In the genomic region with DNA sequence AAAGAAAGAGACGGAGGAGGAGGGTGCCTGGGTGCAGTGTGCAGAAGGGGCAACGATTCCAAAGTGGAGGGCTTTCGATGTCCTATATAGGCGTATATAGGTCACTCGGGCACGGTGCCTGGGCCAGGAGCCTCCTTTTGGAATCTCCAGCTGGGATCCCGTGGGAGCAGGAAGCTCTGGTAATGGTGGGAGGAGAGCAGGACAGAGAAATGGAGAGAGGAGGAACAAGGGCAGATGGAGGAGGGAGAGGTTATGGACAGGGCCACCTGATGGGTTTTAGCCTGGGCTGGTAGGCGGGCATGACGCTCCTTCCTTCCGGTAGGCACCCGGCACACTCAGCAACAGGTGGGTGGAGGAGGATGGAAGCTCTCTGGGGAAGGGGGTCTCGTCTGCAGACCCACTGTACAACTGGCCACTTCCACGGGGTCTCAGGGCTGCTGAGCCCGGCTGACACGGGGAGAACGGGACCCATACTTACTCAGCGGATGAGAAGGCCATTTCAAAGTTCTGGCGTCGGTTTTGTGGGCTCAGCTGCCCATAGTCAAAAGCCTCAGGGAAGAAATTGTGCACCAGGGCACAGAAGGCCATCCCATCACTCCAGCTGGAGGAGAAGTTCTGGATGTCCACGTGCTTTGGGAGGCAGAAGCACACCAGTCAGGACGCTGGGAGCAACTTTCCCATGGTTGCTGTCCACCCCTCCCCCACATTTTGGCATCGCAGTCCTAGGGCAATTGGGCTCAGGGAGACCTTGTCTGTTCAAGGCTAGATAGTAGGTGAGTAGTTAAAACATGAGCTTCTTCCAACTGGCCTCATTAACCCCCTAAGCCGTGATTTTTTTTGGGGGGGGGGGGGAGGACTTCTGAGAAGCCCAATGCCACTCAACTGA, we compare ENCODE assay signal across 26 mouse cellular contexts. TPM values are rescaled to one million over a fixed set of nuclear protein-coding genes. Genes with fewer than 3 reads are reported as not detected.
DNase-seq lines count a peak whose midpoint lies in the region; ATAC-seq lines count a peak whose summit lies in the region.
"Had no signal": no experiment of that assay in that cellular context is flagged by ENCODE, and none has a peak within 500 bp of the region (broad histone marks: within the 10 kb centered on the region; RNA-seq: fewer than 3 reads in every experiment).

No protein-coding gene starts in this region.

- no peak for DNase-seq in cerebellum, postnatal 4 days (ENCODE audit: low spot score in 2 of 2)
- DNase-seq in cerebellum, adult 9-11 months, result peak; percentile 79
- DNase-seq in neural tube, embryonic 10.5 days (ENCODE audit: extremely low spot score, low spot score), result no peak
- no peak for DNase-seq in layer of hippocampus, postnatal 36 days
- DNase-seq: forebrain, postnatal 0 days; gastrocnemius, postnatal 10 days; kidney, adult 18-20 months; kidney, postnatal 4 days; liver, postnatal 0 days; lung, postnatal 36 days; thymus, adult 2 months; thymus, postnatal 4 days had no signal

- no peak overlapping the region for H3K4me2 ChIP-seq in kidney, embryonic 14.5 days (replicated peaks; ENCODE audit: low read depth, low read length)
- no peak overlapping the region for H3K4me2 ChIP-seq in kidney, embryonic 16.5 days (replicated peaks; ENCODE audit: low read depth, low read length)
- H3K4me2 ChIP-seq: embryonic facial prominence, embryonic 15.5 days; forebrain, embryonic 12.5 days; heart, embryonic 12.5 days; liver, embryonic 12.5 days; midbrain, embryonic 11.5 days had no signal

- H3K4me3 ChIP-seq in kidney, embryonic 14.5 days (ENCODE audit: low read length), result no peak overlapping the region
- H3K4me3 ChIP-seq in kidney, embryonic 16.5 days (ENCODE audit: low read length), result no peak overlapping the region
- H3K4me3 ChIP-seq: embryonic facial prominence, embryonic 10.5 days; embryonic facial prominence, embryonic 15.5 days; forebrain, embryonic 12.5 days; heart, embryonic 12.5 days; left cerebral cortex, adult 2 months; liver, embryonic 12.5 days had no signal

- H3K27me3 ChIP-seq in kidney, embryonic 14.5 days (ENCODE audit: control insufficient read depth, insufficient read depth, low read length), result no peaks in the 10 kb centered on the region
- H3K27me3 ChIP-seq in kidney, embryonic 16.5 days (ENCODE audit: insufficient read depth, low read length), result peaks cover 1% of the 10 kb centered on the region; the same call in 1 of the 2 replicates
- H3K27me3 ChIP-seq: heart, embryonic 12.5 days had no signal

- no peaks in the 10 kb centered on the region for H3K9me3 ChIP-seq in kidney, embryonic 14.5 days (ENCODE audit: control insufficient read depth, low read length)
- no peaks in the 10 kb centered on the region for H3K9me3 ChIP-seq in kidney, embryonic 16.5 days (ENCODE audit: low read length)
- H3K9me3 ChIP-seq: embryonic facial prominence, embryonic 10.5 days; embryonic facial prominence, embryonic 15.5 days; forebrain, embryonic 12.5 days; heart, embryonic 12.5 days; liver, embryonic 12.5 days had no signal

- H3K9ac ChIP-seq in kidney, embryonic 14.5 days (ENCODE audit: low read depth, low read length), result peak overlapping the region; percentile 23; the same call in 1 of the 2 replicates
- no peak overlapping the region for H3K9ac ChIP-seq in kidney, embryonic 16.5 days (replicated peaks; ENCODE audit: low read length)
- H3K9ac ChIP-seq: embryonic facial prominence, embryonic 15.5 days; forebrain, embryonic 12.5 days; forebrain, postnatal 0 days; heart, embryonic 12.5 days; liver, embryonic 12.5 days; liver, postnatal 0 days had no signal

- H3K27ac ChIP-seq in kidney, embryonic 14.5 days (ENCODE audit: low read depth, low read length), result no peak overlapping the region
- H3K27ac ChIP-seq in kidney, embryonic 16.5 days (ENCODE audit: low read length), result no peak overlapping the region
- H3K27ac ChIP-seq: embryonic facial prominence, embryonic 10.5 days; embryonic facial prominence, embryonic 15.5 days; forebrain, embryonic 12.5 days; kidney, postnatal 0 days; left cerebral cortex, adult 2 months; liver, embryonic 12.5 days had no signal

- peaks cover 75% of the 10 kb centered on the region for H3K36me3 ChIP-seq in kidney, embryonic 14.5 days (ENCODE audit: control insufficient read depth, insufficient read depth, low read length)
- peaks cover 58% of the 10 kb centered on the region for H3K36me3 ChIP-seq in kidney, embryonic 16.5 days (ENCODE audit: insufficient read depth, low read length)

- ATAC-seq in cerebellum, adult (ENCODE audit: insufficient number of reproducible peaks, low FRiP score, low TSS enrichment), result 0 out of 2 replicates have a peak, but pooled peaks have one; percentile 22
- ATAC-seq in kidney, embryonic 14.5 days (ENCODE audit: low FRiP score, low TSS enrichment), result no peak
- ATAC-seq in kidney, embryonic 16.5 days (ENCODE audit: low FRiP score, low TSS enrichment), result no peak
- ATAC-seq: forebrain, postnatal 0 days; hindbrain, embryonic 16.5 days; liver, embryonic 12.5 days; liver, postnatal 0 days had no signal

- WGBS in kidney, embryonic 14.5 days, result 82% methylated on average over 23 of the region's 23 CpGs
- WGBS in kidney, embryonic 16.5 days, result 81% methylated on average over 23 of the region's 23 CpGs

- H3K4me1 ChIP-seq in kidney, embryonic 14.5 days (ENCODE audit: control insufficient read depth, insufficient read depth, low read length), result peaks cover 10% of the 10 kb centered on the region; the same call in 1 of the 2 replicates
- H3K4me1 ChIP-seq in kidney, embryonic 16.5 days (ENCODE audit: insufficient read depth, low read length), result peaks cover 13% of the 10 kb centered on the region

RNA-seq across cellular contexts. Expression of a gene that starts 7.1 kb away (rescaled TPM):
- polyA plus RNA-seq in kidney, embryonic 14.5 days (2014; fragmentation: Nextera tagmentation; extraction: Ambion mirVana), result 82.1 and 107 TPM in 2 replicates
- 113 and 114 TPM in 2 replicates for polyA plus RNA-seq in kidney, embryonic 16.5 days (2015; fragmentation: Nextera tagmentation; extraction: Ambion mirVana)
- total RNA-seq in layer of hippocampus, postnatal 36 days (2021), result 100 to 1,000 TPM; 187 to 193 TPM

RNA-seq across cellular contexts. Expression of a gene that starts 17.0 kb away (rescaled TPM):
- 0.40 and 0.61 TPM in 2 replicates for polyA plus RNA-seq in kidney, embryonic 14.5 days (2014; fragmentation: Nextera tagmentation; extraction: Ambion mirVana)
- 2.8 and 3.1 TPM in 2 replicates for polyA plus RNA-seq in kidney, embryonic 16.5 days (2015; fragmentation: Nextera tagmentation; extraction: Ambion mirVana)
- total RNA-seq in layer of hippocampus, postnatal 36 days (2021), result 10 to 100 TPM; 73.7 to 95.8 TPM
- total RNA-seq: hematopoietic stem cell, adult 5-6 weeks had no signal

RNA-seq across cellular contexts. Expression of a gene that starts 18.8 kb away (rescaled TPM):
- 51.8 and 70.7 TPM in 2 replicates for polyA plus RNA-seq in kidney, embryonic 14.5 days (2014; fragmentation: Nextera tagmentation; extraction: Ambion mirVana)
- 110 and 116 TPM in 2 replicates for polyA plus RNA-seq in kidney, embryonic 16.5 days (2015; fragmentation: Nextera tagmentation; extraction: Ambion mirVana)
- total RNA-seq in layer of hippocampus, postnatal 36 days (2021), result 10 to 100 TPM in 1 of 2 experiments, 1 to 10 TPM in 1; 7.0 to 11.8 TPM

RNA-seq across cellular contexts. Expression of a gene that starts 33.5 kb away (rescaled TPM):
- 0.39 and 0.77 TPM in 2 replicates for polyA plus RNA-seq in kidney, embryonic 14.5 days (2014; fragmentation: Nextera tagmentation; extraction: Ambion mirVana)
- polyA plus RNA-seq in kidney, embryonic 16.5 days (2015; fragmentation: Nextera tagmentation; extraction: Ambion mirVana), result 0.32 and 0.56 TPM in 2 replicates
- 1 to 10 TPM; 1.4 to 2.5 TPM for total RNA-seq in layer of hippocampus, postnatal 36 days (2021)
- total RNA-seq: granulocyte monocyte progenitor cell, adult 5-6 weeks; hematopoietic stem cell, adult 5-6 weeks had no signal
